Mouse (Mus musculus) intestine, embryonic 15.5 days (tissue): ENCODE data around the gene Trak1. TPM values are rescaled to one million over a fixed set of nuclear protein-coding genes. Genes with fewer than 3 reads are reported as not detected.

Experiments used
- ATAC-seq: fragments of 200-750 bp; cut with Nextera tagmentation; 2 replicates; pipeline ENCODE4 v1.8.0; 2017; ENCODE audit warnings: moderate TSS enrichment, moderate library complexity
- H3K27ac ChIP-seq: fragments of 300-500 bp; sonication (generic); 2 replicates; pipeline ENCODE4 v1.5.1; 2015; ENCODE audit warnings: mild to moderate bottlenecking, inconsistent platforms
- H3K27me3 ChIP-seq: fragments of 300-500 bp; sonication (generic); replicated peaks from 2 replicates; pipeline ENCODE4 v1.6.1; 2015; ENCODE audit warnings: inconsistent platforms
- H3K36me3 ChIP-seq: fragments of 300-500 bp; sonication (generic); 2 replicates; pipeline ENCODE4 v1.6.1; 2015; ENCODE audit warnings: inconsistent platforms
- H3K4me1 ChIP-seq: fragments of 300-500 bp; sonication (generic); replicated peaks from 2 replicates; pipeline ENCODE4 v1.6.1; 2015; ENCODE audit warnings: inconsistent platforms
- H3K4me2 ChIP-seq: fragments of 300-500 bp; sonication (generic); replicated peaks from 2 replicates; pipeline ENCODE4 v1.6.1; 2015; ENCODE audit warnings: mild to moderate bottlenecking, inconsistent platforms
- H3K4me3 ChIP-seq: fragments of 300-500 bp; sonication (generic); replicated peaks from 2 replicates; pipeline ENCODE4 v1.5.1; 2015; ENCODE audit warnings: inconsistent platforms
- H3K9ac ChIP-seq: fragments of 300-500 bp; sonication (generic); 2 replicates; pipeline ENCODE4 v1.6.1; 2015; ENCODE audit warnings: inconsistent platforms
- H3K9me3 ChIP-seq: fragments of 300-500 bp; sonication (generic); 2 replicates; pipeline ENCODE4 v1.6.1; 2016; ENCODE audit warnings: inconsistent platforms
- WGBS: fragments of 180-500 bp; shearing (Covaris S2); methylation state at CpG from one replicate; pipeline ENCODE4 v1.1.7; 2015; 5-methylcytosine and 5-hydroxymethylcytosine counted together
- polyA plus RNA-seq: library from polyadenylated mRNA; unstranded; fragments of >200 nt; fragmentation: Nextera tagmentation; extraction: Ambion mirVana; gene quantifications from 2 replicates; pipeline ENCODE4 v1.2.1, GENCODE M21; 2015

Trak1 gene
- polyA plus RNA-seq, 1 experiment from 2014 or later: 20.9 TPM

DNA sequence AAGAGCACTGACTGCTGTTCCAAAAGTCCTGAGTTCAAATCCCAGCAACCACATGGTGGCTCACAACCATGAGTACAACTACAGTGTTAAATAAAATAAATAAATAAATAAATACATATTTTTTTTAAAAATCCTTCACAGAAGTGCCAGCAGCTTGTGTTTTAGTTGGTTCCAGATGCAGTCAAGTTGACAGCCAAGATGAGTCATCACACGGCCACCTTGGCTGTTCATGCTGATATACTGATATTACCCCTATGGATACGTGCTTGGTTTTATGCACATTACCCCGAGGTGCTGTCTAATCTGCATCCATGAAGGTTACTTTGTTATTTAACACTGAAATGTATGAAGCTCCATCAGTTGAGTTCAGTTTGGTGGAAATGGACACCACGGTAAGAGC is 214.6 kb downstream of the Trak1 start:
- Histone ChIP-seq H3K4me3 (no peak overlapping the region), H3K36me3 (no peaks in the 10 kb centered on the region), H3K27ac (no peak overlapping the region), H3K9me3 (no peaks in the 10 kb centered on the region), H3K27me3 (no peaks in the 10 kb centered on the region), H3K9ac (no peak overlapping the region), H3K4me1 (no peaks in the 10 kb centered on the region), H3K4me2 (no peak overlapping the region)
- WGBS: 84% methylated on average over 4 of the region's 4 CpGs
- no peak for ATAC-seq

GRCm38 (mm10) chr9:121514462-121514861 is 217.2 kb downstream of the Trak1 start:
- no peaks in the 10 kb centered on the region for H3K36me3 ChIP-seq
- no peaks in the 10 kb centered on the region for H3K27me3 ChIP-seq
- no peak overlapping the region for H3K27ac ChIP-seq
- no peak overlapping the region for H3K4me3 ChIP-seq
- 72% methylated on average over 5 of the region's 5 CpGs for WGBS
- no peak overlapping the region for H3K4me2 ChIP-seq
- H3K9ac ChIP-seq: no peak overlapping the region
- ATAC-seq: no peak
- H3K9me3 ChIP-seq: no peaks in the 10 kb centered on the region
- H3K4me1 ChIP-seq: no peaks in the 10 kb centered on the region

GRCm38 (mm10) chr9:121520047-121520446 is 222.7 kb downstream of the Trak1 start:
- H3K4me3 ChIP-seq: no peak overlapping the region
- no peaks in the 10 kb centered on the region for H3K27me3 ChIP-seq
- H3K9ac ChIP-seq: no peak overlapping the region
- no peaks in the 10 kb centered on the region for H3K9me3 ChIP-seq
- H3K4me2 ChIP-seq: no peak overlapping the region
- ATAC-seq: no peak
- H3K27ac ChIP-seq: no peak overlapping the region
- no peaks in the 10 kb centered on the region for H3K4me1 ChIP-seq
- WGBS: 76% methylated on average over 5 of the region's 5 CpGs
- H3K36me3 ChIP-seq: no peaks in the 10 kb centered on the region

Other genes with a start within 250 kb of the Trak1 start
- 140 and 150 TPM in 2 replicates for gene Ulk4, start 20.3 kb upstream of the Trak1 start, polyA plus RNA-seq
- gene Cck, start 198.2 kb downstream of the Trak1 start, polyA plus RNA-seq: 29.6 and 33.9 TPM in 2 replicates